Mouse (Mus musculus): ENCODE results near the gene Gramd1b. TPM values are rescaled to one million over a fixed set of nuclear protein-coding genes. Genes with fewer than 3 reads are reported as not detected.

The Gramd1b gene
- polyA plus RNA-seq, 1 experiment from 2014 or later, result 6.1 TPM

DNA sequence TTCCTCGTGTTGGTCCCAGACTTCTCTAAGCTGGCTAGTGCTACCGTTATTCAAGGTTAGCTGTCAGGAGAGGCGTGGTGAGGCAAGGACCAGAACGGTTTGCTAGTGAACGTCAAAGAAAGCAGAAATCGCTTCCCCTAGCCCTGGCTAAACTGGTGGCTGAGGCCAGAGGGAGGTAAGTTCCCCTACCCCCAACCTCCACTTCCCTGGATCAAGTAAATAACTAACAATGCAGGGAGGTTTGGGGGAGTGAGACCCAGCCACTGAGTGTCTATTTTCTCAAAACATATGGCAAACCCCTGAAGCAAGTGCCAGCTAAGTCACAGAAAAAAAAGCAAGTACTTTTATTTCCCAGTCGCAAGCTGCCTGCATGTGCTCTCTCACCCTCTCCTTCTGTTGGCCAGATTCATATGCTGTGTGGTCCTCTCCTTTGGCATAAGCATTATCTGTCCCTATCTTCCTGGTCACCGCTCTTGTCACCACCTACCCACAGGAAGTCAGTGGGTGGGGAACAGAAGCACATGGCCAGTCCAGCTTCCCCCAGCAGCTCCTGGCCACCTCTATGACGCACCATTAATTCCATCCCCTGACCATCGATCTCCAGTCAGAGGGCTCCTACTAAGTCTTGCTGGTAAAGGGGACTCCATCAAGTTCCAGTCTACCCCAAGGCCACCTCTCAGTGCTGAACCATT, 186.2 kb downstream of the Gramd1b start:
- peak overlapping the region; percentile 63 for H3K4me2 ChIP-seq (replicated peaks)
- H3K9ac ChIP-seq, result 0 out of 2 replicates have a peak overlapping the region, but pooled peaks have one; percentile 48
- no peak overlapping the region for H3K4me3 ChIP-seq
- no peak overlapping the region for H3K27ac ChIP-seq
- peaks cover 23% of the 10 kb centered on the region for H3K4me1 ChIP-seq
- no peaks in the 10 kb centered on the region for H3K36me3 ChIP-seq
- ATAC-seq (ENCODE audit: low FRiP score, low read depth), result peak; percentile 34
- 64% methylated on average over 10 of the region's 10 CpGs for WGBS
- H3K27me3 ChIP-seq (replicated peaks), result no peaks in the 10 kb centered on the region
- H3K9me3 ChIP-seq, result no peaks in the 10 kb centered on the region

DNA sequence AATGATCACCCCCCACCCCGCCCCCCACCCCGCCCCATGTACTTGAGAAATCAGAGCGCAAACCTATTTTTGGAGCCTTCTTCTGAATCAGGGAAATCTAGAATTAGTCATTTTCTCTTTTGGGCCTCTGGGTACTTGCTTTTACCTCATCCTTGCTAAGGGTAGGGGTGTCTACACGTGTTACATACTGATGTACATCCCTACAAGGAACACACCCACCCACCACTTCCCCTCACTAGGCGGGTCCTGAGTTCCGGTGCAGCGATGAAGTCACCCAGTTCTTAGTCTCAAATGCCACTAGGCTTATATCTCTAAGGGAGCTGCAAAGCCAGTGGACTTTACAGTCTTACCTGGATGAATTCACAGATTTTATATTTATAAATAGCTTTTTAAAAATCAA, 187.4 kb downstream of the Gramd1b start:
- Histone ChIP-seq H3K4me2 (replicated peaks) (no peak overlapping the region), H3K36me3 (no peaks in the 10 kb centered on the region), H3K27me3 (replicated peaks) (no peaks in the 10 kb centered on the region), H3K27ac (no peak overlapping the region), H3K9me3 (no peaks in the 10 kb centered on the region), H3K9ac (no peak overlapping the region), H3K4me1 (peaks cover 23% of the 10 kb centered on the region), H3K4me3 (no peak overlapping the region)
- WGBS, result 92% methylated on average over 7 of the region's 7 CpGs
- ATAC-seq (ENCODE audit: low FRiP score, low read depth), result no peak

DNA sequence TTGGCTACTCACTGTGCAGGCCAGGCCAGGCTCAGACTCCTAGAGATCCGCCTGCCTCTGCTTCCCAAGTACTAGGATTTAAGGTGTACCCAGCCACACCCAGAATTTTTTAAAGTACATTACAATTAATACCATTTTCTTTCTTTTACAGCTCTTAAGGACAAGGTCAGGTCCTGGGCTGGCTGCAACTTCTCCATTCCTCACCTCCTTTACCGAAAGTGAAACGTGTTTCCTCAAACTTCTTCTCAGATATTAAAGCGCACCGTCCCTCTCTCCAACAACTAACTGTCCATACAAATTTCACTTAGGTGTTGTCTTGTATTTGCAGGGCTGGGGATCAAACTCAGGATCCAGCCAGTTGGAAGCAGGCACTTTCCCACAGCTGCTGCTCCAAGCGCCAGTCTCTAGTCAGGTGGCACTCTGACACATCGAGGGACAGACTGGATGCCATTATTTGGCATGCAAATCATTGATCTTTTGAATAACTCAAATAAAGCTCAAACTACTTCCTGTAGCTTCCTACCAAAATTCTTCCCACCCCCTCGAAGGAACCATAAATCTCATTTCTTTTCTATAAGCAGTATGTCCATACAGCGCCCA, 188.0 kb downstream of the Gramd1b start:
- H3K4me2 ChIP-seq (replicated peaks), result no peak overlapping the region
- no peak overlapping the region for H3K4me3 ChIP-seq
- H3K9ac ChIP-seq, result no peak overlapping the region
- H3K9me3 ChIP-seq, result no peaks in the 10 kb centered on the region
- no peak overlapping the region for H3K27ac ChIP-seq
- WGBS, result 92% methylated on average over 9 of the region's 9 CpGs
- peaks cover 23% of the 10 kb centered on the region for H3K4me1 ChIP-seq
- no peaks in the 10 kb centered on the region for H3K27me3 ChIP-seq (replicated peaks)
- ATAC-seq (ENCODE audit: low FRiP score, low read depth), result no peak
- no peaks in the 10 kb centered on the region for H3K36me3 ChIP-seq

DNA sequence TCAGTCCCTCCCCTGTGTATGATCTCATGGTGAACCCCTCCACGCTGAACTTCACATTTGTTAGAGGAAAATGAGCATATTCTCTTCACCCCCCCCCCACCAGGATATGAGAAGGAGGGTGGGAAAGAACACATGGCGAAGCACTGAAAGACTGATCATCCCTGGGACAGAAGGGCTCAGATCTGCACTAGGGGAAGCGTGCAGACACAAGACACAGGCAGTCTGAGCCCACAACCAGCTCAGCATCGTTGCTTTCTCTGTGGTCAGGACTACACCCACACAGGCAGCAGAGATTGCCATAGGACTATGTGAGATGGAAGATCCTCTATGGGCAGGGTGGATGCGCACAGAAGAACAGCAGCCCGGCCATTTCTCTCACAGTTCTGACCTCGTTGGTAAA, 189.1 kb downstream of the Gramd1b start:
- peaks cover 23% of the 10 kb centered on the region for H3K4me1 ChIP-seq
- H3K4me3 ChIP-seq, result no peak overlapping the region
- no peaks in the 10 kb centered on the region for H3K36me3 ChIP-seq
- no peaks in the 10 kb centered on the region for H3K9me3 ChIP-seq
- H3K27ac ChIP-seq, result no peak overlapping the region
- ATAC-seq (ENCODE audit: low FRiP score, low read depth), result no peak
- WGBS, result 86% methylated on average over 7 of the region's 7 CpGs
- H3K9ac ChIP-seq, result no peak overlapping the region
- no peak overlapping the region for H3K4me2 ChIP-seq (replicated peaks)
- H3K27me3 ChIP-seq (replicated peaks), result no peaks in the 10 kb centered on the region

DNA sequence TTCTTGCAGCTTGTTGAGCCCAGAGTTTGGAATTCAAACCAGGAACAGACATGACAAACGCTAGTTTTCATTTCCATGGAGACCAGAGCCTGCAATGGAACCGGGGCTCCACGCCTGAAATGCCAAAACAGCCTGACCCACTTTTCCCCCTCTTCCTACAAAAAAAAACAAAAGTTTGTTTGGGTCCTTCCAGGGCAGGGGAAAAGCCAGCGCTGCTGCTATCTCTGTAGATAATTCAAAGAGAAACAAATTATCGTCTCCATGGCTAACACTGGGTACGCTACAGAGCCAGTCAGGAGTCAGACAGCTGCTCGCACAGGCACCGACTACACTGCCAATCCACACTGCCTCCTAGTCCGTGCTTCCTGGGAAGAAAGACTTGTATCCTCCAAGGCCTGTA, 191.6 kb downstream of the Gramd1b start:
- WGBS, result 79% methylated on average over 9 of the region's 9 CpGs

DNA sequence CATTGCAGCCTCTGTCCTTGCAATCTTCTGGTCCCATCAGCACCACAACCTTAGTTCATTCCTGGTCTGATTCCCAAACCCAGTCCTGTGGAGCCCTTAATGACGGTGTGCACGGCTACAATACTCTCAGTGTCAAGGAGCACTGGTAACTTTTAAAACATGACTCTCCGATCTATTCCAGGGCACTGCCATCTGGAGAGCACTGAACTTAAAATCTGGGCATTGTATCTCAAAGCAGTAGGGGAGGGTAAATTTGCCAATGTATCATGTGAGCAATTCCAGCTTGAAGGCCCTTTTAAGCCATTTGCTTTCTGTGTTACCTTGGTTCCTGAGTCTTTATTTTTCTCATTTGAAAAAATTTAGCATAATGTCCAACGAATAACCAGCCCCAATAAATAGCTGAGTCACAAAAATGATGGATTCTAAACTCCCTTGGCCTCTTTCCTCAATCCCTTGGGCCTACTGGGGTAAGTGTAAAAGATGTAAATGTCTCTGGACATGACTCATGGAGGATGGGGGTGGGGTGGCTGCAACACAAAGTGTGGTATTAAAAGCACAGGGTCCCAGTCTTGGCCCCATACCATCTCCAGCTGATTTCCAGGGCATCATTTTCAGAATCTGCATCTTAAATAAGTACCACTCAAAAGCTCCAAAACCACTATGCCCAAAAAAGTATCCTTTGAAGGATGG, 193.9 kb downstream of the Gramd1b start:
- H3K4me1 ChIP-seq, result no peaks in the 10 kb centered on the region

More for the DNA sequence above, 191.6 kb downstream of the Gramd1b start:
- no peak overlapping the region for H3K4me3 ChIP-seq
- H3K4me1 ChIP-seq, result 0 out of 2 replicates have a peak, but pooled peaks cover under 1% of the 10 kb centered on the region
- H3K36me3 ChIP-seq, result no peaks in the 10 kb centered on the region
- ATAC-seq (ENCODE audit: low FRiP score, low read depth), result no peak
- no peak overlapping the region for H3K9ac ChIP-seq
- no peak overlapping the region for H3K27ac ChIP-seq
- H3K4me2 ChIP-seq (replicated peaks), result no peak overlapping the region
- H3K9me3 ChIP-seq, result no peaks in the 10 kb centered on the region
- no peaks in the 10 kb centered on the region for H3K27me3 ChIP-seq (replicated peaks)

DNA sequence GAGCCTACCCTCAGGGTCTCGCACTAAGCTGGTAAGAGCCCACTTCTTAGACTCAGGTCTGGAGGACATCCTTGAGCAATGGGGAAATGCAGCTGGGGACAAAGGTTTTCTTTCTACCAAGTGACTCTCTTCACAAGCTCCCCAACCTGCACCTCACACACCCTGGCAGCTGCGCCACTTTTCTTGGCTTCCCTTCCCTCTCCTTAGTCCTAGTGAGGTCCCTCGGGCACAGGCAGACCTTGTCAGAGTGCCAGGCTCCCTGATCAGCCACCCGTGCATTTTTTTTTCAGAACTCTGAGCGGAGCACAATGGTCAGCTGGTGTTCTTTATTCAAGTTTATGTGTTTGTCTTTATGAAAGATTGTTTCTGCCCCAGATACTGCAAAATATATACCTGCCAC, 194.5 kb downstream of the Gramd1b start:
- Histone ChIP-seq H3K4me1 (no peaks in the 10 kb centered on the region), H3K4me2 (replicated peaks) (no peak overlapping the region), H3K4me3 (no peak overlapping the region), H3K9me3 (no peaks in the 10 kb centered on the region), H3K36me3 (no peaks in the 10 kb centered on the region), H3K27me3 (replicated peaks) (no peaks in the 10 kb centered on the region), H3K27ac (no peak overlapping the region), H3K9ac (no peak overlapping the region)
- 77% methylated on average over 5 of the region's 5 CpGs for WGBS
- ATAC-seq (ENCODE audit: low FRiP score, low read depth), result no peak

More for the DNA sequence above, 193.9 kb downstream of the Gramd1b start:
- Histone ChIP-seq H3K9ac (no peak overlapping the region), H3K4me2 (replicated peaks) (no peak overlapping the region), H3K4me3 (no peak overlapping the region), H3K9me3 (no peaks in the 10 kb centered on the region), H3K36me3 (no peaks in the 10 kb centered on the region), H3K27me3 (replicated peaks) (no peaks in the 10 kb centered on the region), H3K27ac (no peak overlapping the region)
- ATAC-seq (ENCODE audit: low FRiP score, low read depth), result no peak
- WGBS, result 73% methylated on average over 4 of the region's 4 CpGs

DNA sequence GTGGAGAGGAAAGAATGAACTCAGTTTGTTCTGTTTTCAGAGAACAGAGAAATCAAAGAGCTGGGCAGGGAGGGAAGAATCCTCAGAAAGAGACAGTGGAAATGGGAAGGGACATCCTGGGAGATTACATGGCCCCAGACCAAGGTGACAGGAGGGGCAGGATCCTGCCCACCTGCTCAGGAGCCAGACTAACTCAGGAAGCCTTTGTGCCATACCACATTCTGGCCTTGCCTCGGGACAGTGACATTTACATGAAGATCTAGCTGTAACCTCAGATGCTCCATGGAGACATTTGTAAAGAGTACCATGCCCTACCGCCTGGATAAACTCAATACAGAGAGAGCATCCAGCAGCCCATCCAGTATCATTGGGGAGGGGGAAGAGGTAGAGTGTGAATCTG, 196.6 kb downstream of the Gramd1b start:
- Histone ChIP-seq H3K9me3 (no peaks in the 10 kb centered on the region), H3K27me3 (replicated peaks) (no peaks in the 10 kb centered on the region), H3K4me1 (no peaks in the 10 kb centered on the region), H3K4me3 (no peak overlapping the region), H3K9ac (no peak overlapping the region), H3K36me3 (no peaks in the 10 kb centered on the region), H3K27ac (no peak overlapping the region), H3K4me2 (replicated peaks) (no peak overlapping the region)
- ATAC-seq (ENCODE audit: low FRiP score, low read depth), result no peak
- 73% methylated on average over 2 of the region's 2 CpGs for WGBS

DNA sequence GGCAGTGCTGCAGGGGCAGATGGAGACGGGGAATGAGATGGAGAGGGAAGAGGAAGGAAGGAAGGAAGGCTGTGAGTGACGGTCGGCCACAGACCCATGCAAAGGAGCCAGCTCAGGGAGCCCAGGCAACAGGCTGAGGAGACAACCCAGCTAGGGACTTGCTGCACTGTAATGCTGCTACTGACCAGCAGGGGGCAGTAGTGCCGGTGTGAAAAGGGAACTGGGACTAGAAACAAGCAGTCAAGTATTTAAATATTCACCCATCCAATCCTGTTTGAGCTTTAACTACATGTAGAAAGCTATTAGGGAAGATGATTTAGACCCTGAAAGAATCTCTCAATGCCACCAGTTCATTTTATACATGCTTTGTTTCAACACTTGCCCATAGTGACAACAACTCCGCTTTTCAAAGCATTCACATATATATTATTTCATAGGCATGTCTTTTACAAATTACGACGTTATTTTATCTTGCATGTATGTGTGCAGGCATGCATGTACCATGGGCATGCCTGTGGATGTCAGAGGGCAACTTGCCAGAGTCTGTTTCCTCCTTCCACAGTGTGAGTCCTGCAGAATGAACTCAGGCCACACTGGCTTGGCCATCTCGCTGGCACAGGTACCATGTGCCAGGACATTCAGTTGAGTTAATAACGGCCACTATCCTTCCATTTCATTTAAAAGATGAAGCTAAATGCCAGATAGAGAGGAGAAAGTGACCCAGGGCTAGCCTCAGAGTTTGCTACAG, 197.4 kb downstream of the Gramd1b start:
- Histone ChIP-seq H3K9me3 (no peaks in the 10 kb centered on the region), H3K27me3 (replicated peaks) (no peaks in the 10 kb centered on the region), H3K4me2 (replicated peaks) (no peak overlapping the region), H3K4me1 (no peaks in the 10 kb centered on the region), H3K36me3 (no peaks in the 10 kb centered on the region), H3K27ac (no peak overlapping the region), H3K4me3 (no peak overlapping the region), H3K9ac (no peak overlapping the region)
- no peak for ATAC-seq (ENCODE audit: low FRiP score, low read depth)
- WGBS, result 61% methylated on average over 9 of the region's 9 CpGs

DNA sequence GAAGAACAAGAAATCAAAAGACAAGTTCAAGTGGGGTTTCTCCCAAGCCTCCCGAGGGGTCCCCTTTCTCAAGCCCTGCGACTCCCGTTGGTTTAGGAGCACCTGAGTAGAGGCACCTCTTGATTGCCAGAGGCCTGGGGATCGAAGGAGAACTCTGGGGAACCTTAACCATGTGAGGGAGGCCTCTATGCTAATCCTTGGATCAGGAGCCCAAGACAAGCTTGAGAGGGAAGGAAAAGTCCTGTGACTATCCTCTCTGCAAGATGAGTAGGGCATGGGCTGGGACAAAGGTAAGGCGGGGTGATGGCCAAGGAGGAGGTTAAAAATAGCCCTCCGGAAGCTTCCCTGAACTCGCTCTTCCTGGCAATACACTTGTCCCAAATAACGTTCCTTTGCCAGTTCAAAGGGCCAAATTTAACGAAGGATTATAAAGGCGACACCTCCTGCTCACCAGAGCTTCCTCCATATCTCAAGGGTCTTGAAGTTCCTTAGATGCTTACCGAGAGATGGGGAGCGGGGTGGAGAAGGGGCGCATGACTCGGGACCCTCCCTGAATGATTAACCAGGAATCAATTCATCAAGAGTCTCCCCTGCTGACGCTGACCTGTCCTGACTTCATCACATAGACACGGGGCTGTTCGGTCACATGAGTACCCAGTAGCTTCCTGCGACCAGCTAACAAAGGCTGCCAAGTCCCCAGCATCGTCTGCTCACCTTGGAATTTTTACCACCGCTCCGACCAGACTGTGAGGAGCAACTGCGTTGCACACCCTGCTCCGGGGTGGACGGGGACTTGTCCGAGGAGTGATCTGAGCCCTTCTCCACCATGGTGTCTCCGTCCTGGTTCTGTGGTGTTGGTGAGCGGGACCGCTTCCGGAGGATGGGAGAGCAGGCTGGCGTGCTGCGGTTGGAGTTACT, 198.2 kb downstream of the Gramd1b start:
- H3K9ac ChIP-seq, result no peak overlapping the region
- H3K27ac ChIP-seq, result no peak overlapping the region
- H3K4me3 ChIP-seq, result no peak overlapping the region
- 82% methylated on average over 31 of the region's 31 CpGs for WGBS
- H3K9me3 ChIP-seq, result no peaks in the 10 kb centered on the region
- no peak for ATAC-seq (ENCODE audit: low FRiP score, low read depth)
- H3K27me3 ChIP-seq (replicated peaks), result no peaks in the 10 kb centered on the region
- H3K4me2 ChIP-seq (replicated peaks), result no peak overlapping the region
- no peaks in the 10 kb centered on the region for H3K4me1 ChIP-seq
- H3K36me3 ChIP-seq, result no peaks in the 10 kb centered on the region

DNA sequence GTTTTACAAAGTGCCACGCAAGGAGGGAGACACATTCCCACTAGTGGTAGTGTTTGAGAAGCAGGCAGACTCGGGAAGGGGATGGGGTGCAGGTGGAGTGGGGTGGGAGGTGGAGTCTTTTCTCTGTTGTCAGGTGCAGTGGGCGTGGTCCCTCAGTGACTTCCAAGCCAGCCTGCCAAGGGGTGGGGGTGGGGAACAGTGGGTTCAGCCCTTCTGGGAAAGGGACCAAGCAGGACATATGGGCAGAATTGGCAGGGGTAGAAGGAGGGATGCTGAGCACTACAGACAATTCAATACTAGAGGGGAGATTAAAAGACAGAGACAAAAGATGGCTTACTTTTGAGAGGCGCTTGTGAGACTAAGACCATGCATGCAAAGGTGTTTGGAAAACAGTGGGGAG, 198.9 kb downstream of the Gramd1b start:
- no peak overlapping the region for H3K9ac ChIP-seq
- no peaks in the 10 kb centered on the region for H3K9me3 ChIP-seq
- H3K4me2 ChIP-seq (replicated peaks), result no peak overlapping the region
- 90% methylated on average over 4 of the region's 4 CpGs for WGBS
- H3K36me3 ChIP-seq, result no peaks in the 10 kb centered on the region
- no peaks in the 10 kb centered on the region for H3K4me1 ChIP-seq
- no peak for ATAC-seq (ENCODE audit: low FRiP score, low read depth)
- H3K4me3 ChIP-seq, result no peak overlapping the region
- no peaks in the 10 kb centered on the region for H3K27me3 ChIP-seq (replicated peaks)
- H3K27ac ChIP-seq, result no peak overlapping the region
